Mouse (Mus musculus): ENCODE data around the gene Fscn2.
"Not testable (repeated sequence)": the region's sequence is repeated elsewhere in the genome, so short reads cannot be mapped to it uniquely, and the experiment has no call there.

DNA sequence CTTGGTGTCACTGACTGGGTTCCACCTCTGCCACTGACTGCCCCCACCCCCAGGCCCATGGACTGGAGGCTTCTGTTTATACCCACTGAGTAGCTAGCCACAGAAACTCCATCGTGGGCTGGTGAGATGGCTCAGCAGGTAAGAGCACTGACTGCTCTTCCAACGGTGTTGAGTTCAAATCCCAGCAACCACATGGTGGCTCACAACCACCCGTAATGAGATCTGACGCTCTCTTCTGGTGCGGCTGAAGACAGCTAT, 9.3 kb upstream of the Fscn2 start:
- not testable (repeated sequence) for TF ChIP-seq EP300, CTCF (IDR thresholded peaks at IDR 0.05; ENCODE audit: low read depth)

All from liver, embryonic 14.5 days (tissue).